Mouse (Mus musculus) thymus, adult 2 months (tissue): ENCODE measurements around the gene Fsip1. TPM values are rescaled to one million over a fixed set of nuclear protein-coding genes. Genes with fewer than 3 reads are reported as not detected.

ENCODE experiments used
- DNase-seq: peaks from one replicate; pipeline ENCODE4 v3.0.0; 2021
- H3K27ac ChIP-seq: fragments of 200-500 bp; 2 replicates; pipeline ENCODE4 v1.5.1; 2012; ENCODE audit warnings: low read length, control low read depth; ENCODE audit not compliant: control insufficient read depth, insufficient read depth
- H3K27me3 ChIP-seq: fragments of 200-500 bp; 2 replicates; pipeline ENCODE4 v1.6.1; 2012; ENCODE audit warnings: mild to moderate bottlenecking, low read length, moderate library complexity, mixed read lengths; ENCODE audit not compliant: control insufficient read depth, insufficient read depth
- H3K36me3 ChIP-seq: fragments of 200-500 bp; 2 replicates; pipeline ENCODE4 v1.6.1; 2012; ENCODE audit warnings: mild to moderate bottlenecking, low read length, moderate library complexity; ENCODE audit not compliant: control insufficient read depth, insufficient read depth
- H3K4me1 ChIP-seq: fragments of 200-500 bp; replicated peaks from 2 replicates; pipeline ENCODE4 v1.6.1; 2012; ENCODE audit warnings: low read length; ENCODE audit not compliant: control insufficient read depth, insufficient read depth
- H3K4me3 ChIP-seq: fragments of 200-500 bp; 2 replicates; pipeline ENCODE4 v1.5.1; 2012; ENCODE audit warnings: mild to moderate bottlenecking, low read length, control low read depth, moderate library complexity; ENCODE audit not compliant: control insufficient read depth, insufficient read depth
- CTCF ChIP-seq: fragments of 200-500 bp; IDR thresholded peaks from 2 replicates; pipeline ENCODE4 v1.5.1; 2012; ENCODE audit warnings: mild to moderate bottlenecking, control low read depth, low read length, moderate library complexity, borderline replicate concordance; ENCODE audit not compliant: control insufficient read depth, poor library complexity, insufficient read depth; ENCODE audit errors: extremely low read depth
- POLR2A ChIP-seq: fragments of 200-500 bp; IDR thresholded peaks from 2 replicates; pipeline ENCODE4 v1.6.1; 2012; ENCODE audit warnings: mild to moderate bottlenecking, low read length, control low read depth, moderate library complexity; ENCODE audit not compliant: control insufficient read depth, poor library complexity, insufficient read depth; ENCODE audit errors: extremely low read depth
- WGBS: fragments of 180-500 bp; shearing (Covaris S2); methylation state at CpG from one replicate; pipeline ENCODE4 v1.1.7; 2018; 5-methylcytosine and 5-hydroxymethylcytosine counted together
- polyA plus RNA-seq: library from polyadenylated mRNA; depleted of rRNA; stranded (reverse); fragments of >200 nt; gene quantifications from 2 replicates; pipeline ENCODE4 v1.2.3, GENCODE M21; 2012

The Fsip1 gene
- polyA plus RNA-seq, 1 experiment: not detected

DNA sequence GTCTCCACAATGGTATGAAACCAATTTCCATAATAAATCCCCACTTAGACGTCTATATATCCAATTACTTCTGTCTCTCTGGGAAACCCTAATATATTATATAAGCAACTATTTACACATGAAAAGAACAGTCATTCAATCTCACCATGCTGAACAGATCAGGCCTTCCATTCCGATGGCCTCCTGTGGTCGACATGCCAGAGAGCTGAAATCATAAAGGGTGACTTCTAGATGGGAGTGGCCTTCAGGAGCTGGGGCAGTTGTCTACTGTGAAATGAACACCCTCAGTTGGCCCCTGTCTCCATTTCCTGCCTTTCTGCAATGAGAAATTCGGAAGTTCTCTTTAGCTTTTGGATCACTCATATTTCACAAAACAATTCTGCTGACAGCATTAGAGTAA is 154.6 kb downstream of the Fsip1 start:
- 64% methylated on average over 4 of the region's 4 CpGs for WGBS
- no peak for DNase-seq
- Histone ChIP-seq H3K27ac (no peak overlapping the region), H3K4me1 (no peaks in the 10 kb centered on the region), H3K27me3 (no peaks in the 10 kb centered on the region), H3K4me3 (no peak overlapping the region), H3K36me3 (no peaks in the 10 kb centered on the region)
- TF ChIP-seq CTCF (no peak), POLR2A (no peak)

DNA sequence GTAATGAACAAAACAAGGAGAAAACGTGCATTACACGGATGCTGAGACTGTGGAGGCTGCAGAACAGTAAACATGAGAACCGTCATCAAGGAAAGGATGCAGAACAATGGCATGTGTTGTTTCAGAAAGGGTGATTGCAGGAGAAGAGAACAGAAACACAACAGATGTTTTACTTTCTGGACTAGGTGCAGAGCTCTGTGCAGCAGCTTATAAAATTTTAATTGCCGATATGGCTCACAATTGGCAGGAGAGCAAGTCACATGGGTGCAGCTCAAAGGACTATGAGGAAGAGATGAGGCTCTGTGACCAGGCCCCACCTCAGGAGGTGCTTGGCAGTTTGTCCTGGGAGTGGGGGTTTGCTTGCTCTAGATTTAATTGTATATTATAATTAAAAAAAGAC is 157.7 kb downstream of the Fsip1 start:
- H3K27me3 ChIP-seq: no peaks in the 10 kb centered on the region
- H3K4me3 ChIP-seq: no peak overlapping the region
- no peaks in the 10 kb centered on the region for H3K36me3 ChIP-seq
- WGBS: 89% methylated on average over 4 of the region's 4 CpGs
- no peak for DNase-seq
- no peaks in the 10 kb centered on the region for H3K4me1 ChIP-seq
- TF ChIP-seq POLR2A: no peak
- TF ChIP-seq CTCF: no peak
- no peak overlapping the region for H3K27ac ChIP-seq

DNA sequence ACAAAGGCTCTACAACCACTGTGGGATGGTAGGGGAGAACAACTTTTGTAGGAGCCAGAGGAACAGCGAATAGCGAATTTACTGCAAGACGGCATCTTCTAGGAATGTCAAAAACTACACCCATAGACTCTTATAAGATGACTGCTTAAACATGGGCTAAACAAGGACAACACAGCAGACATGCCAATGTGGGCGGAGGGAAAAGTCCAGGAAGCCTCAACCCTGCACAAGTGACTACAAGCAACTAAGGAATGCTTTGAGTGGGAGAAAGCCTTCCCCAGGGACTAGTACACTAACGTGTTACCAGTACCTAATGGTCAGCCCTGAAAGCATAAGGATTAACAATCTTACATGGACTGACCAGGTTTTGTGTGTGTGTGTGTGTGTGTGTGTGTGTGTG is 165.5 kb downstream of the Fsip1 start:
- TF ChIP-seq POLR2A: no peak
- TF ChIP-seq CTCF: no peak
- H3K27me3 ChIP-seq: no peaks in the 10 kb centered on the region
- H3K27ac ChIP-seq: no peak overlapping the region

DNA sequence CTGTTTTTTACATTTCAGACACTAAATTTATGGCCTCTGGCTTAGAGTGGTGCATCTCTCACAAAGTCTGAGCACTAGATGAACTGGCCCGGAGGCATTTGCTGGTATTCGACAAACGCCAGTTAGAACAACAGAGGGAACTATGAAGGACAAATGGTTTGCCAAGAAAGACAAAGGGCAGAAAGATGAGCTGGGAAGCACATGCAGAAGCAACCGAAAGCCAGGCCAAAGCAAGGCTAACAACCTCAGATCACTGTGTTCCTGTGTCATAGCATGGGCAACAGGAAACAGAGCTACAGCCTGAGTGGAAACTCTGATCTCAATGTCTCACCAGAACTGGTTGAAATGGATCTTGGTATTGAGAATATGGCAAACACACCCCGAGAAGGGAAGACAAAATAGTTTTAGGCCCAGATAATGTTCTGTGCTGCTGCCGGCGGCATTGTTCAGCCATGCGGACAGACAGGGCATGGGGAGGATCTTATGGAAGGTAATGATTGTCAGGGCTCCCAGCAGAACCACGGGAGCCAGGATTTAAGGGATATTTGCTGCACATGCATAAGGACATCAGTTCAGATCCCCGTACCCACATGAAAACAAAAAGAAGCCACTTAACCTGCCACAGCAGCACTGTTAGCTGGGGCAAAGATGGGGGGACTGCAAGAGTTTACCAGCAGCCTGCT is 169.6 kb downstream of the Fsip1 start:
- no peaks in the 10 kb centered on the region for H3K27me3 ChIP-seq
- 93% methylated on average over 10 of the region's 10 CpGs for WGBS

More for the DNA sequence above, 165.5 kb downstream of the Fsip1 start:
- H3K4me1 ChIP-seq: no peaks in the 10 kb centered on the region
- 94% methylated on average over 5 of the region's 5 CpGs for WGBS
- no peaks in the 10 kb centered on the region for H3K36me3 ChIP-seq
- no peak for DNase-seq
- no peak overlapping the region for H3K4me3 ChIP-seq

DNA sequence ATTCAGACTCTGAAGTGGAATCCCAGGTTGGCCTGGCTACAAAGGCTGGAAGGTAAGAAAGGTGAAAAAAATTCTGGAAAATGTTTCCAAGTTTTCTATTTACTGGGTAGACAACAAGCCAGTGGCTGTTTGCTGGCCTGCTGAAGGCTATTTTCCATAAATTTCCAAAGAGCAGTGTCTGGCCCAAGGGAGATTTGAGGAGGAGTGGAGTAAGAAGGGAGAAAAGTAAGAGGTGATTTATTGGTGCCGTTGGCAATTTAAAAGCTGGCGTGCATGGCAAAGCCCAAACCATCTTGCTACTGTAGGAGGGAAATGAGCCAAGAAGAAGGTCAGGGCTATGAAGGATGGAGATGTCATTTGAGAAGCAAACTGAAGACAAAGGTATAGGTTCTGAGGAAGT is 171.1 kb downstream of the Fsip1 start:
- no peak for TF ChIP-seq CTCF
- TF ChIP-seq POLR2A: no peak
- H3K36me3 ChIP-seq: no peaks in the 10 kb centered on the region
- no peak overlapping the region for H3K27ac ChIP-seq
- H3K4me1 ChIP-seq: no peaks in the 10 kb centered on the region
- no peak for DNase-seq
- no peak overlapping the region for H3K4me3 ChIP-seq
- 97% methylated on average over 2 of the region's 2 CpGs for WGBS
- no peaks in the 10 kb centered on the region for H3K27me3 ChIP-seq

More for the DNA sequence above, 169.6 kb downstream of the Fsip1 start:
- Histone ChIP-seq H3K4me1 (no peaks in the 10 kb centered on the region), H3K36me3 (no peaks in the 10 kb centered on the region), H3K4me3 (no peak overlapping the region), H3K27ac (no peak overlapping the region)
- TF ChIP-seq CTCF: no peak
- TF ChIP-seq POLR2A: no peak
- DNase-seq: no peak

DNA sequence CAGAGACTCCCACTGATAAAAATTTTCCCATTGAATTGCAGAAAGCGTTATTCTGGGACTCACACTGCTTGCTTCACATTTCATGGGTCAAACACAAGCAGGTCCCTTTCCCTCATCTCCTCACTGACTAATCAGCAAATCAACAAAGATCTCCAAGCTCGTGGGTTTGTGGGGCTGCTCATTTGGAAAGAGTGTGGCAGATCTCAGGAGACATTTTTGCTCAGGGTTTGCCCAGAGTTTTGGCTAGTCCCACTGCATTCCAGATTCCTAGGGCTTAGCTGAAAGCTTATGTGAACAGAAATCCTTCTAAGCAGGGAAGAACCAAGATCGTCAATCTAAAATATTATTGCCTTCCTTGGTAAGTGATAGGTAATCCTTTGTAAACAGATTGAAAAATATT is 172.1 kb downstream of the Fsip1 start:
- Histone ChIP-seq H3K4me1 (no peaks in the 10 kb centered on the region), H3K27ac (no peak overlapping the region), H3K36me3 (no peaks in the 10 kb centered on the region), H3K4me3 (no peak overlapping the region), H3K27me3 (no peaks in the 10 kb centered on the region)
- TF ChIP-seq CTCF (no peak), POLR2A (no peak)
- no peak for DNase-seq
- 80% methylated on average over 3 of the region's 3 CpGs for WGBS

DNA sequence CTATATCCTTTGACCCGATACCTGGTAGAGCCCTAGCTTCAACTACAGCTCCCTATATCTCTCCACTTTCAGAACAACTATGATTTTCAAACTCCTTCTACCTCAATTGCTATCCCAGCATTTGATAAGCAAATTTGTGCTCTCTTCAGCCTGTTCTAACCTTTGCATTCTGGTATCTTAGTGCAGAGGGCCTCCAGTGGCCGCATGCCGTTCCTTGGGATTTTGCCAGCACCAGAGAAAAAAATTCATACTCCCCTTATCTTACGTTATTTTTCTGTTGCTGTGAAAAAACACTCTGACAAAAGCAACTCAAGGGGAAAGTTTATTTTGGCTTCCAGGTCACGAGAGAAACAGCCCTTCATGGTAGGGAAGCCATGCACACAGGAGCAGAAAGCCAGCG is 173.1 kb downstream of the Fsip1 start:
- WGBS: 95% methylated on average over 6 of the region's 6 CpGs
- DNase-seq: no peak
- H3K27me3 ChIP-seq: no peaks in the 10 kb centered on the region
- H3K27ac ChIP-seq: no peak overlapping the region
- TF ChIP-seq POLR2A (no peak), CTCF (no peak)
- H3K4me1 ChIP-seq: no peaks in the 10 kb centered on the region
- no peak overlapping the region for H3K4me3 ChIP-seq
- H3K36me3 ChIP-seq: no peaks in the 10 kb centered on the region
